Mouse (Mus musculus): Measurements from ENCODE around the gene Gm6034. TPM values are rescaled to one million over a fixed set of nuclear protein-coding genes. Genes with fewer than 3 reads are reported as not detected.

The Gm6034 gene
- not detected in 2 replicates for polyA plus RNA-seq (2012; rRNA removed)

GRCm38 (mm10) chr17:36042610-36043169, at the start of gene Gm6034, which contains the start of gene H2-T22:
Gene Gm6034, plus strand, starts transcription at chr17:36042961.
Gene H2-T22, minus strand, starts transcription at chr17:36042747.

DNA sequence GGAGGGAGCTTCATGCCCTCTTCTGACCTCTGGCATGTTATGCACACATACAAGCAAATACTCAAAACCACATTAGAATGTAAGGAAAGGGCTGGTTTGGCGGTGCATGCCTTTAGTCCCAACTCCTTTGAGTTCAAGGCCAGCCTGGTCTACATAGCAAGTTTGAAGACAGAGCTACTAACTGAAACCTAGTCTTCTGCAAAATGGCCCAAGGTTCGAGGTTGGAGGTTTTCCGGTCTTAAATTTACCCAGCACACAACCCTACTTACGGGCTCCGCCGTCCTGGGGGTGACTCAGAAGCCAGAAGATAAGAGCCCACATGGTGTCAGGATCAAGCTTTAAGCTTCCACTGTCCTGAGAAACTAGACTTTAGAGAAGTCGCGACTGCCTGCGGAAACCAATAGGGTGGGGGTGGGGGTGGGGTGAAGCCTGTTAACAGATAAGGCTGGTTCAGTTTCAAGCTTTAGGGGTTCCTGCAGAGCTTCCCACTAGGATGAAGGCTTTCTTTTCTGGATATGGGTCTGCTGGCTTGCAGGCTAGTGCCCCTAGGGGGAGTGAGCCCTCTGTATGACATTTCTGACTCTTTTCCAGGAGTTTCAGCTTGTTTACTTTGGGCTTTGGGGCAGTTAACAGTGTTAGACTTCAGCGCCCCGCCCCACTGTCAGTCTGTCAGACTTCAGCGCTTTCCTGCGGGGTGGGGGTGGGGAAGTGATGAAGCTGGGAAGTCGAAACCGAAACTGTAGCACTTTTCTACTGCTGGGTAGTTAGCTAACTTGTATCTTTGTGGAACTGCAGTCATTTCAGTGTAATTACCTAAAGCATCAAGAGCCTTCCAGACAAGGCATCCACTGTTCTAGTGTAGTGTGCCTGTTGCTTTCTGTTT, 22.3 kb upstream of the Gm6034 start, which contains the start of gene H2-T24:
Gene H2-T24 (minus strand): TSS at position 370 of the 883 bp plus-strand sequence.

GRCm38 (mm10) chr17:36032351-36032875, 10.3 kb upstream of the Gm6034 start, which contains the start of gene H2-T23:
Gene H2-T23, minus strand, starts transcription at chr17:36032855.

DNA sequence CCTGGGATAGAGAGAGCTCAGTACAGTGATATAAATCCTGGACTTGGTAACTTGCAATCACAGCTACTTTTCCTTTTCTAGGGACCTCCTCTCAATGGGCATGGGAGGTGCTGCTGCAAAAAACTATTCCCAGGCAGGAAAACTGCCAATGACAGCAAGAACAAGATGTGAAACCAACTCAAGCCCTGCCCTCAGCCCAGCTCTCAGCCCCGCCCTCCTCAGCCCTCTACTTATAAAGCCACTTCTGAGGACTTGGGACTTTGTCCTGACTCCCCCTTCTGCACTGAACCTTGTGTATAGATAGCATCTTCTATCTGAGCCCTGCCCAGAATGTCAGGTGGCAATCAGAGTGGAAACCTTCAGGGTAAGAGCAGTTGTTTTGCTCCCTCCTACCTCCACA, 15.6 kb downstream of the Gm6034 start, which contains the start of gene Gm11127:
Gene Gm11127 (minus strand): TSS at position 10 of the 400 bp plus-strand sequence.

Other genes starting within 250 kb of the Gm6034 start
- gene Ier3, start 221.3 kb upstream of the Gm6034 start, polyA plus RNA-seq (2012; rRNA removed), result 2.3 and 3.8 TPM in 2 replicates
- 53.2 and 54.8 TPM in 2 replicates for gene Flot1, start 219.7 kb upstream of the Gm6034 start, polyA plus RNA-seq (2012; rRNA removed)
- gene Tubb5, start 204.7 kb upstream of the Gm6034 start, polyA plus RNA-seq (2012; rRNA removed), result 1,643 and 2,189 TPM in 2 replicates
- 37.8 and 41.2 TPM in 2 replicates for gene Mdc1, start 201.4 kb upstream of the Gm6034 start, polyA plus RNA-seq (2012; rRNA removed)
- 61.1 and 62.0 TPM in 2 replicates for gene Nrm, start 181.6 kb upstream of the Gm6034 start, polyA plus RNA-seq (2012; rRNA removed)
- 47.5 and 56.9 TPM in 2 replicates for gene Ppp1r18, start 177.4 kb upstream of the Gm6034 start, polyA plus RNA-seq (2012; rRNA removed)
- gene Dhx16, start 163.1 kb upstream of the Gm6034 start, polyA plus RNA-seq (2012; rRNA removed), result 72.6 and 76.7 TPM in 2 replicates
- gene 2310061I04Rik, start 145.5 kb upstream of the Gm6034 start, polyA plus RNA-seq (2012; rRNA removed), result 40.5 and 45.6 TPM in 2 replicates
- gene Atat1, start 132.9 kb upstream of the Gm6034 start, polyA plus RNA-seq (2012; rRNA removed), result 136 and 230 TPM in 2 replicates
- gene Mrps18b, start 126.6 kb upstream of the Gm6034 start, polyA plus RNA-seq (2012; rRNA removed), result 46.6 and 55.3 TPM in 2 replicates
- gene Ppp1r10, start 126.5 kb upstream of the Gm6034 start, polyA plus RNA-seq (2012; rRNA removed), result 46.3 and 48.5 TPM in 2 replicates
- gene Abcf1, start 73.2 kb upstream of the Gm6034 start, polyA plus RNA-seq (2012; rRNA removed), result 95.0 and 180 TPM in 2 replicates
- 35.1 and 60.9 TPM in 2 replicates for gene Gnl1, start 63.1 kb upstream of the Gm6034 start, polyA plus RNA-seq (2012; rRNA removed)
- gene Prr3, start 62.7 kb upstream of the Gm6034 start, polyA plus RNA-seq (2012; rRNA removed), result 43.4 and 44.2 TPM in 2 replicates
- gene H2-T24, start 22.4 kb upstream of the Gm6034 start, polyA plus RNA-seq (2012; rRNA removed), result 0.96 and 0.99 TPM in 2 replicates
- 4.6 and 5.0 TPM in 2 replicates for gene H2-T23, start 10.1 kb upstream of the Gm6034 start, polyA plus RNA-seq (2012; rRNA removed)
- gene H2-T22, start 214 bp upstream of the Gm6034 start, polyA plus RNA-seq (2012; rRNA removed), result 10.6 and 12.9 TPM in 2 replicates
- not detected in 2 replicates for gene Gm11127, start 15.4 kb downstream of the Gm6034 start, polyA plus RNA-seq (2012; rRNA removed)
- gene Gm19684, start 78.7 kb downstream of the Gm6034 start, polyA plus RNA-seq (2012; rRNA removed), result not detected in 2 replicates
- not detected in 2 replicates for gene Gm7030, start 86.5 kb downstream of the Gm6034 start, polyA plus RNA-seq (2012; rRNA removed)
- gene Gm8909, start 125.6 kb downstream of the Gm6034 start, polyA plus RNA-seq (2012; rRNA removed), result 0.15 and 0.28 TPM in 2 replicates
- gene H2-T3, start 147.3 kb downstream of the Gm6034 start, polyA plus RNA-seq (2012; rRNA removed), result not detected in 2 replicates
- 59.6 and 60.2 TPM in 2 replicates for gene Rpp21, start 215.1 kb downstream of the Gm6034 start, polyA plus RNA-seq (2012; rRNA removed)
- gene Trim39, start 229.3 kb downstream of the Gm6034 start, polyA plus RNA-seq (2012; rRNA removed), result 43.9 and 47.1 TPM in 2 replicates
- not detected in 2 replicates for gene H2-M10.2, start 243.5 kb downstream of the Gm6034 start, polyA plus RNA-seq (2012; rRNA removed)